Mouse (Mus musculus): Measurements from ENCODE around the gene N4bp2l1.
"Not testable (repeated sequence)": the region's sequence is repeated elsewhere in the genome, so short reads cannot be mapped to it uniquely, and the experiment has no call there.

Gene N4bp2l1

GRCm38 (mm10) chr5:150597088-150597487 lies at the start of gene N4bp2l1:
TSS of gene N4bp2l1 (minus strand) at chr5:150597188.
- DNase-seq (ENCODE audit: low spot score in 2 of 2) = no peak

GRCm38 (mm10) chr5:150644926-150645325 lies 47.9 kb upstream of the N4bp2l1 start:
- no peak for DNase-seq (ENCODE audit: low spot score in 2 of 2)

- not testable (repeated sequence) for DNase-seq (ENCODE audit: low spot score in 2 of 2)
Observed at GRCm38 (mm10) chr5:150643390-150643789, 46.4 kb upstream of the N4bp2l1 start.

DNA sequence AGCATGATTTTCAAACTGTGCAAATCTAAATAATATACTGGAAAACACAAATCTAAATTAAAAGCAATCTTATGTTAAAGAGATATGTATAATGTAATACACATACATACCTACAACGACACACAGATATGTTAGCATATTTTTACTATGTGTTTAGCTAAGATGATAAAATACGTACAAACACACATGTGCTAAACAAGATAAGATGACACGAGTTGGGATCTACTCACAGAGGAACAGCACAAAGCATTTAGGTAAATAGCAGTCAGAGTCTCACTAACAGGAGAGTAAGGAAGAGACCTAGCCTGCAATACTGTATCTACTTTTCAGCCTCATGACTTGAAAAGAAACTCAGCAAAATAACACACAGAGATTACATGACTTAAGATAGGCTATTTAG lies 44.5 kb upstream of the N4bp2l1 start:
- DNase-seq (ENCODE audit: low spot score in 2 of 2) = no peak

DNA sequence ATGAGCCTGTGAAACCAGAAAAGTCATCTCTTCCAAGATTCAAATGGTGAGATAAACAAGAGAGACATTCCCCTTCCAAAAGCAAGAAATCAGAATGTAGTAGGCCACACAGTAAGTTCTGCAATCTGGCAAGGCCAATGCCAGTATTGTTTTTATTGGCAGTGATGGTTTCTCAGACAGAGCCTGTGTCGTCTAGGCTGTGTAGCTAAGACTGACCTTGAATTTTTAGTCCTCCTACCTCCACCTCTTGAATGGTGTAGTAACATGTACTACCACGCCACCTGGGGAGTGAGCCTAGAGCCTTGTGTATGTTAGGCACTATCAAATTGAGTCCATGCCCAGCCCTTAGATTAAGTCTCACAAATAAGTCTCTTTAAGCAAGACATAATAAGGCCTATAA lies 32.7 kb upstream of the N4bp2l1 start:
- no peak for DNase-seq (ENCODE audit: low spot score in 2 of 2)

DNA sequence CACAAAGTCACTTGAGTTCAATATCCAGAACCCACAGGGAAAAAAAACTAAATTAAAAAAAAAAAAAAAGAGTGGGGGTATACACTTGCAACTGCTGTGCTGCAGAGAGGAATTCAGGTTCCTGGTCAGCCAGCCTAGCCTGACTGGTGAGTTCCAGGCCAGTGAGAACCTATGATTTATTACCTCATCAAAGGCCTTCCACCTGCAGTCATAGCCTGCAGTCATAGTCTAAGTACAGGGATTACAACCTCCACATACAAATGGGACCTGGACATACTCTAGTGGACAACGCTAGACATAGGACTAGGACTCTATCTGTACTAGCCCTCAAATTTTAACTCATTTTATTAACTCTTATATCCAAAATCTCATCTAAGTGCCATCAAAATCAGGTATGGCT lies 32.3 kb upstream of the N4bp2l1 start:
- DNase-seq (ENCODE audit: low spot score in 2 of 2) = no peak

- no peak for DNase-seq (ENCODE audit: low spot score in 2 of 2)
Observed at GRCm38 (mm10) chr5:150625528-150625927, 28.5 kb upstream of the N4bp2l1 start.

DNA sequence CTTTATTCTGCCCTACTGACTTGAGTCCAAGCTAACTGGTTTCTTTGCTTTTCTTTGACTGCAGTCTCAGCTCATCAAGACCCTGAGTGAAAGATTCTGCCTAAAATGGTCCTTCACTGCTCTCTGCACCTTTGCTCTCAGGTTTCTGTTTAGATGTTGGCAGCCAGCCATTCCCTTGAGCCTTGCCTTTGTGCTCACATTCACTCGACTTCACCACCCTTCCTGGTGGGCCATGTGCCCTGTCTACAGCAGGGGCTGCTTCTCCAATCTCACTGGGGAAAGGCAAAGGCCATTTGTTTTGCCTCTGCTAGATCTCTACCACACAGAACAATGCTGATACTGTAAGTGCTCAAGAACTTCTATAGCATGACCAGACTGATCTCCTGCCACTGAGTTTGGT lies 25.8 kb upstream of the N4bp2l1 start:
- DNase-seq (ENCODE audit: low spot score in 2 of 2) = no peak

DNA sequence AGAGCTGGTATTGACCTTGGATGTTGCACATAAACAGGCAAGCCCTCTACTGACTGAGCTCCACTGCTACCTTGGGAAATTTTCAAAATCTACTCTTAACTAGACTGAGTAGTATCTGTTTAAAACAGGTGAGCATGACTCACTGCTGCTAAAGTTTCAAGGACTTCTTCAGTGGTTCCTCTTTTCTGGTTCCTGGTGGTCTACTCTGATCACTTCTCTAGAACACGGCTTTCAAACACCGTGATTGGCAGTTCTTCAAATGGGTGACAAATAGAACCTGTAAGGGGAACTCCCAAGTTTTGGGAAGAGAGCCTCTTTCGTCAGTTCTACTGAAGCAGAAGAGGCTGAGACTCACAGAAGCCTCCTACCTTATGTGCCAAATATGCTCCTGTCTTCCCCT lies 24.6 kb upstream of the N4bp2l1 start:
- DNase-seq (ENCODE audit: low spot score in 2 of 2) = no peak

DNA sequence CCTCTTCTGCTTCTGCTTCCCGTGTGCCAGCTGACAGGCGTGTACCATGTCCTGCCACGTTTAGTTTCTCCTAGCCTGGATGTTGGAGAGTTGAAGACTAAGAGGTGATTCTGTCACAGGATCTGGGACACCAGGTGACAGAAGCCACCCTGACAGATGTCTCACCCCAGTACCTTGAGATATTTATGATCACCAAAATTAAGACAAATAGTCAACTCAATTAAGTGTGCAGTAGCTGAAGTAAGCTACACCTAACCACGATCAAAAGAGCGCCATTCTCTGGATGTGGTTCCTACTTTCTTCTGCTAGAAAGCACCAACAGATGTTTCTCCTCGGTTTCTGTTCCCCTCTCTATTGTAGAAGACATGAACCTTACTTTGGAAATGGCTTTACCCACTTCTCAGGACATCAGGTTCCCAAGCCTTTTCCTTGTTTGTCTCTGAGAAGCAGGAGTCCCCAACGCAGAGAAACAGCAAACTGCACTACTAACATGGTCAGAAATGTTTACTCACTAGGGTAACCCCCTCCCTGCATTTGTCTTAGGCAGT lies 23.7 kb upstream of the N4bp2l1 start:
- DNase-seq (ENCODE audit: low spot score in 2 of 2) = no peak

DNA sequence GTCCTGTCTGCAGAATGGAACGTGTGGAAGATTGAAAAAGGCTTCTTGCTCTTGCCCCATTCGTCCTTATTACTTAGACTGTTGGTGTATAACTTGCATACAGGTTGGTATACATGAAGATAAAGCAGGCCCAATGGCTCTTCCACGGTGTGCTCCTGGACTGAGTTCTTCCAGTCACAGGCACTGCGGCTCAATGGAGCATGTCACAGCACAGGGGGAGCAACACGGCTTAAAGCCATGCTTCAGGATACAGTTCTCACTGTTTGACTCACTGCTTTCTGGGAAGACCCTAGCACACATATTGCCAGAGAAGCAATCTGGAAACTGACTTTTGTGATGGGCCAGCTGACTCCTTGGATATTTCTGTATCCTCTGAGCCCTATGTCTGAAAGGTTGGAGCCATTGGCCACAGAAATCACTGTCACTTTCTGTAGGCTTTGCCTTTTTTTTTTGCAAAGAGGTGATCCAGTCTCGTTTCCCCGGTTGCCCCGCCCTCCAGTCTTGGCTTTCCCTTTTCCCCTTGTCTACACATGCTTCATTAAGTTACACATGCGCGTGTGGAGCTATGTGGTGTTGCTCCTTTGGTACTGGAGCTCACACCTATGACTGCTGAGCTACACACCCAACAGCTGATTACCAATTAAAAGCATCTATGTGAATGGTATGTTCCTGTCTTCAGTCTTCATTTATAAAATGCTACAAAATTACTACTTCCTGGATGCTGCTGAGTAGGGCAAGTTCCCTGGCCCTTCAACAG lies 21.8 kb upstream of the N4bp2l1 start:
- no peak for DNase-seq (ENCODE audit: low spot score in 2 of 2)

GRCm38 (mm10) chr5:150616731-150617130 lies 19.7 kb upstream of the N4bp2l1 start:
- DNase-seq (ENCODE audit: low spot score in 2 of 2) = no peak

DNA sequence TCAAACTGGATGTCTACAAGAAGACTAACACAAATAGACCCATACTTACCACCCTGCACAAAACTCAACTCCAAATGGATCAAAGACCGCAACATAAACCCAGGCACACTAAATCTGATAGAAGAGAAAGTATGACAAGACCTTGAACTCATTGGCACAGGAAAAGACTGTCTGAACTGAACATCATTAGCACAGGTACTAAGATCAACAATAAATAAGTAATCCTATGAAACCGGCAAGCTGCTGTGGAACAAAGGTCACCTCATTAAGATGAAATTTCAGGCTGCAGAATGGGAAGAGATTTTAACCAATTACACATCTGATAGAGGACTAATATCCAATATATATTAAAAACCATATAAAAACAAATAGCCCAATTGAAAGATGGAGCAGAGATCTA lies 19.2 kb upstream of the N4bp2l1 start:
- no peak for DNase-seq (ENCODE audit: low spot score in 2 of 2)

DNA sequence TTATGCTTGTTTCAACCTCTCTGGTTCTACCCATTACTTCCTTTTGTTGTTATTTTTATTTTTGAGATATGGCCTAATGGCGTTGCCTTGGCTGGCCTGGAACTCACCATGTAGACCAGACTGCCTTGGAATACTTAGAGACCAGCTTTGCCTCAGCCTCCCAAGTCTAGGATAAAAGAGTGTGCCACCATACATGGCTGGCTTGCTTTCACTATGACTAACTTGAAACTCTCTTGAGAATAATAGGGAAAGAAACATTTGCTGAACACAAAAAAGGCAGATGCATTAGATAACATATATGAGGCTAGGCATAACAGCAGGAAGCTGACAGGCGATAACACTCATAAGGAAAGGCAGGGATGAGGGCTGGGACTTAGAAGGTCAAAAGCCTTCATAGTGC lies 17.1 kb upstream of the N4bp2l1 start:
- DNase-seq (ENCODE audit: low spot score in 2 of 2) = no peak

GRCm38 (mm10) chr5:150611697-150612096 lies 14.7 kb upstream of the N4bp2l1 start:
- no peak for DNase-seq (ENCODE audit: low spot score in 2 of 2)

DNA sequence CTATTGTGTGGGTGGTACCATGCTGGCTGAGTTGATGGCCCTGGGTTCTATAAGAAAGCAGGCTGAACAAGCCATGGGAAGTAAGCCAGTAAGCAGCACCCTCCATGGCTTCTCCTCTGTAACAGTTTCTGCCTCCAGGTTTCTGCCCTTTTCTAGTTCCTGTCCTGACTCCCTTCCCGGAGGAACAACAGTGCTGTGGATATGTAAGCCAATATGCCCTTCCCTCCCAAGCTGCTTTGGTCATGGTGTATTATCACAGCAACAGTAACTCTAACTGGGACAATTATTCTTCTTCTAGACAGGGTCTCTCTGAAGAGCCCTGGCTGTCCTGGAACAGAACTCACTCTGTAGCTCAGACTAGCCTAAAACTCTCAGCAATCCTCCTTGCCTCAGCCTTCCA lies 14.1 kb upstream of the N4bp2l1 start:
- DNase-seq (ENCODE audit: low spot score in 2 of 2) = no peak

DNA sequence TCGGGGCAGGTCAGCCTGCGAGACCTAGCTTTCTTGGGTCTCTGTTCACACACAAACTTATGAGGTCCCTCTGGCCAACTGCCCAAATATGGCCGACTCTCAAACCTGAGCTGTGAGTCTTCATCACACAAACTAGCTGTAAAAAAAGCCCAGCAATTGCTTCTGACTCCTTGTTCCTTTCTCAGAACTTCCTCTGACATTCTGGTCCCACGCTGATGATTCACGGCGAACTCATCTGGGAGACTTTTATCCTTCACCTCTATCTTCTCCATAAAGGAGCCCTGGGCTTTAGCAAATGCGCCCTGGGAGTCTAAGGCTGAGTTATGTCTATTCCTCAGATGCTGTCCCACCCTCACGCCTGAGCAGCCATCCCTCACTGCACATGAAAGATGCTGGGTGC lies 10.6 kb upstream of the N4bp2l1 start:
- DNase-seq (ENCODE audit: low spot score in 2 of 2) = no peak

- DNase-seq (ENCODE audit: low spot score in 2 of 2) = no peak
Observed at GRCm38 (mm10) chr5:150606131-150606530, 9.1 kb upstream of the N4bp2l1 start.

DNA sequence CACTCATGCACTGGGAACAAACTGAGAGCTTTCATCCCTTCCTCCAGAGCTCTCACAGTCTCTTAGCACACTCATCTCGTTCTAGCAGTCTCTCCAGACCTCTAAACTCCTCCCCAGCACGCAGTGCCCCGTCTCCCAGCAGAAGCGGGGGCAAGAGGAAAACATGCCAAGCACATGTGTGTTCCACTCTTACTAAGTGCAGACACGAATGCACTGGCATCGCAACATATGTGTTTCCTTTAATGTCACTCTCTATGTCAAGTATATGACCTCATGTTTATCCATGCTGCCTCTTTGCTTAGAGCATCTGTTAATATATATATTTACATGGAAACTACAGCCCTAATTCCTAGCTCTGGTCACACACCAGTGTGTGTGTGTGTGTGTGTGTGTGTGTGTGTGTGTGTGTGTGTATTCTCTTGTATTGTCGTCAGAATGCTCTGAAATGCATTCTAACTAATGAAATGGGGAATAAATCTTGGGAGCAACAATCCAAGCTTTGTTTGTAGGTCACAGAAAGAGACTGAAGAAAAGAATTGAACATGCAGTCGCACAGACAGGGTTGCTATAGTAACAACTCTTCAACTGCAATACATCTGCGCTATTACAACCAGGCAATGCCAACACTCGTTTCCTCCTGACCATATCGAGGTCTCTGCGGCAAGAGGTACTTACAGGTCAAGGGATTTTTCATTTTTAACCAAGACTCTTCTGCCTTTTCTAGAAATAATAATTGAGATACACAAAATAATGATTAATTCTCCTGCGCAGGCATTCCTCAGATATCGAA lies 4.6 kb upstream of the N4bp2l1 start:
- no peak for DNase-seq (ENCODE audit: low spot score in 2 of 2)

- no peak for DNase-seq (ENCODE audit: low spot score in 2 of 2)
Observed at GRCm38 (mm10) chr5:150600554-150601440, 3.8 kb upstream of the N4bp2l1 start.

DNA sequence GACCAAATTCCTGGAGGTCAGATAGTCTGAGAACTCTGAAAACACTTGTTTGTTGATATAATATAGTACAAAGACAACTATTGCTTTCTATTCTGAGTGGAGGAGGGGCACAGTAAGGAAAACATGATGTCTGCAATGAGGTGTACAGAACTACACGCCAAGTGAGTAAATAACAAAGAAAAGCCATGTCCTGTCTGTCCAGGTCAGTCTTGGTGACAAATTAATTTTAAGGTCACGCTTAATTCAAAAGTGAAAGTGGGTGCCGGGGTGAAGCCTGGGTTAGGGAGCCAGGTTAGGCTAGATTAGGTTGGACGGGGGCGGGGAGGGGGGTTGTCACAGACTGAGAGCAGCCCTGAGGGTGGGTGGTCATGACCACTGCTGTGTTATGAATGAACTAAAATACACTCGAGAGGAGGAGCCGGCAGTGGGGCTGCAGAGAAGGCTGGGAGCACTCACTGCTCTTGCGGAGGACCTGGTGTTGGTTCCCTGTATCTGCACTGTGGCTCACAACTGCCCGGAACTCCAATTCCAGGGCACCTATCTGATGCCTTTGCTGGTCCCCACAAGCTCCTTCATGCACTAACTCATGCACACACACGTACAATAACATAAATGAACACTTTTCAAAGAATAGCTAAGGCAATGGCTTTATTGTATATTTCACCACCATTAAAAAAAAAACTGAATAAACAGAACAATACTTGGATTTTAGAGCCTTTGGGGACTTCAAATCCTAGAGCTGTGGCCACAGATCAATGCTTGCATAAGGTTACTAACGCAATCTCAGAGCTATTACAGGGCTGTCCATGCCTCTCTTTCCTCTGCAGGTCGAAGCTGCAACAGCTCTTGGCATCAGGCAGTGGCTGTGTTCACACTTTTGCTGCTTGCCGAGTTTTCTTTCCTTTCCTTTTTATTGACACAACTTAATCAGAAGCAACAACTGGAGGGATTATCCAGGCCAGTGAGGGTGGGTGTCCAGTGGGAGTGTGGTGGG lies 2.6 kb upstream of the N4bp2l1 start:
- no peak for DNase-seq (ENCODE audit: low spot score in 2 of 2)
